Mouse (Mus musculus): ENCODE results near the gene 1700010B08Rik. TPM values are rescaled to one million over a fixed set of nuclear protein-coding genes. Genes with fewer than 3 reads are reported as not detected.

The 1700010B08Rik gene
- total RNA-seq, 2 experiments from 2014 or later, result not detected

- intact Hi-C loops (cut with DNase I), result no loop called here
- no peak for DNase-seq (ENCODE audit: low spot score in 2 of 2)
Observed at GRCm38 (mm10) chr2:173714620-173715218, 4.5 kb upstream of the 1700010B08Rik start.

- intact Hi-C loops (cut with DNase I), result no loop called here
- DNase-seq (ENCODE audit: low spot score in 2 of 2), result no peak
Observed at GRCm38 (mm10) chr2:173716966-173717365, 2.2 kb upstream of the 1700010B08Rik start.

DNA sequence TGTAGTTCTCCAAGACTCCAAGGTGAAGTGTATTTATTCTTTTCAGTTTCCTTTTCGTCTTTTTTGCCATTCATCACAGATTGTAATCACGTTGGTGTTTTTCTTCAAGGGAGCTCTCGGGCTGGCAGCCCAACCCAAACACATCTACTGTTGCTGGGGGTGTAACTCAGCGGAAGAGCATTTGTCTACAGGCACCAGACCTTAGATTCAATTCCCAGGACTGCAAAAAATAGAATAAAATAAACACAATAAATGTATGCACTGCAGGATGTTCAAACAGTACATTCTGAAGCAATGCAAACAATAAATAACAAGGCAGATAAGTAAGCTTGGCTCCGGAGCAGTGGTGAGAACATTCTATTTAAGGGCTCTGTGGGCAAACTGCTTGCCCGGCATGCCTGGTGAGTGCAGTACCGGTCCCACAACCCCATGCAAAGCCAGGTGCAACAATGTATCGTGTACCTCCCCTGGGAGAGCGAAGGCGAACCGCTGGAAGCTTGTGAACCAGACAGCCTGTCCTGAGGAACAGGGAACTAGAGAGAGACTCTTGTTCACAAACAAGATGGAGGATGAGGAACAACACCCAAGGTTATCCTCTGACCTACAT is 3.1 kb downstream of the 1700010B08Rik start:
- no peak for DNase-seq (ENCODE audit: low spot score in 2 of 2)
- intact Hi-C loops (cut with DNase I), result no loop called here

- intact Hi-C loops (cut with DNase I), result no loop called here
- no peak for DNase-seq (ENCODE audit: low spot score in 2 of 2)
Observed at GRCm38 (mm10) chr2:173724382-173724781, 5.2 kb downstream of the 1700010B08Rik start.

- DNase-seq (ENCODE audit: low spot score in 2 of 2), result no peak
- intact Hi-C loops (cut with DNase I), result no loop called here
Observed at GRCm38 (mm10) chr2:173724940-173725807, 6.0 kb downstream of the 1700010B08Rik start.

GRCm38 (mm10) chr2:173725819-173726218 is 6.6 kb downstream of the 1700010B08Rik start:
- intact Hi-C loops (cut with DNase I), result no loop called here
- no peak for DNase-seq (ENCODE audit: low spot score in 2 of 2)

GRCm38 (mm10) chr2:173730444-173730966 is 11.3 kb downstream of the 1700010B08Rik start:
- intact Hi-C loops (cut with DNase I), result no loop called here
- DNase-seq (ENCODE audit: low spot score in 2 of 2), result no peak

- intact Hi-C loops (cut with DNase I), result no loop called here
- no peak for DNase-seq (ENCODE audit: low spot score in 2 of 2)
Observed at GRCm38 (mm10) chr2:173734426-173734825, 15.2 kb downstream of the 1700010B08Rik start.

GRCm38 (mm10) chr2:173737222-173737989 is 18.2 kb downstream of the 1700010B08Rik start, which contains the start of gene Vapb:
TSS of gene Vapb (plus strand) at chr2:173737511.
- DNase-seq (ENCODE audit: low spot score in 2 of 2), result peak; percentile 100
- intact Hi-C loops (cut with DNase I), result loop anchor here (5.0 kb wide), 1 partner anchor 75 kb away; no protein-coding TSS in a partner anchor

DNA sequence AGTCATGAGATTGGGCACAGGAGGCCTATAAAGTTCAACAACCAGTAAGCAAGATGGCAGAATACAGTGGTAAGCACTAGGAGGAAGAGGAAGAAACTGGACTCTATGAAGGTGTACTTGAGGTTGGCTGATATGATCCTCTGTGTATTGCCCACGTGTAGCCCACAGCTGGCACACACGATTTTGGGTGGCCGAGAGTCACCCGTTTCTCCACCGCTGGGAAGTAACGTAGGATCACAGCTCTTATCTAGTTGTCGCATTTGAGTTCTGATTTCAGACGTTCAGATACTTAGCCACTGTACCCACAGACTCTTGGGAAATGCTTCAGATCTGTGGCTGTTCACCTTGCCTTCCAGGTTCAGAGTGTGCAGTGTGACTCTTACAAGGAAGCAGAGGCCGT is 19.0 kb downstream of the 1700010B08Rik start:
- intact Hi-C loops (cut with DNase I), result loop anchor here (5.0 kb wide), 1 partner anchor 76 kb away; no protein-coding TSS in a partner anchor
- DNase-seq (ENCODE audit: low spot score in 2 of 2), result no peak

- intact Hi-C loops (cut with DNase I), result loop anchor here (5.0 kb wide), 1 partner anchor 77 kb away; no protein-coding TSS in a partner anchor
- DNase-seq (ENCODE audit: low spot score in 2 of 2), result no peak
Observed at GRCm38 (mm10) chr2:173739107-173739506, 19.9 kb downstream of the 1700010B08Rik start.

DNA sequence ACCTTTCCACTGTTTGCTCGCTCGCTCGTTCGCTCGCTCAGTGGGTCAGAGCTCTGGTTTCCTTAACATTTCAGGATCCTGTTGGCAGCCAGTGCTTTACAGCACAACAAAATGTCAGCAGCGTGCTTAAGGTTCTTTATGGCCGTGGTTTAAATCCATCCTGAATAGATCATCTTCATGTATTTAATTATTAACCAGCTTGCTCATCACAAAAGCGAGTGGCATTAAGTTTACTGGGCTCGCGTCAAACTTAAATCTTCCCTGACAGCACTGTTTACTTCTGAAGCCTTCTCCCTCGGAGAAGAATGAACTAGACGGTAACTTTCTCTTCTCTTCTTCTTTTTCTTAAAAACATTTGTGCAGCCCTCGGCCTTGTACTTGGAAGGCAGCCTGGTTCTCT is 22.9 kb downstream of the 1700010B08Rik start:
- no peak for DNase-seq (ENCODE audit: low spot score in 2 of 2)
- intact Hi-C loops (cut with DNase I), result no loop called here

DNA sequence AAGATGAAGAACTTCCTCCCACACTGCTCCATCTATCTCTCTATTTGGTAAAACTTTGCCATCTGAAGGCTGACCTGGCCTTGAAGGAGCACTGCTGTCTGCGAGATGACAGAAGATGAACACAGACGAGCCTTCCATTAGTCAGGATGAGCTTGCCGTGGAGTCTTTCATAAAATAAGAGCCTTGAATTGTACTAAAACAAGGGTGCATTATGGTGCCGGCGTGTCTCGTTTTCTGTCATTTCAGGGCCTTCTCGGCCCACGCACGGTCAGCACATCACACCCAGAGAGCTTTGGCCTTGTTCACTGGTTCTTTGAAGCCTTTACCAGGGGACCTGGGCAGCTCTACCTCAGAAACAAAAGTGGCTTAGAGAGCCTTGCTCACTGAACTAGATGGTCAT is 23.5 kb downstream of the 1700010B08Rik start:
- DNase-seq (ENCODE audit: low spot score in 2 of 2), result no peak
- intact Hi-C loops (cut with DNase I), result no loop called here

DNA sequence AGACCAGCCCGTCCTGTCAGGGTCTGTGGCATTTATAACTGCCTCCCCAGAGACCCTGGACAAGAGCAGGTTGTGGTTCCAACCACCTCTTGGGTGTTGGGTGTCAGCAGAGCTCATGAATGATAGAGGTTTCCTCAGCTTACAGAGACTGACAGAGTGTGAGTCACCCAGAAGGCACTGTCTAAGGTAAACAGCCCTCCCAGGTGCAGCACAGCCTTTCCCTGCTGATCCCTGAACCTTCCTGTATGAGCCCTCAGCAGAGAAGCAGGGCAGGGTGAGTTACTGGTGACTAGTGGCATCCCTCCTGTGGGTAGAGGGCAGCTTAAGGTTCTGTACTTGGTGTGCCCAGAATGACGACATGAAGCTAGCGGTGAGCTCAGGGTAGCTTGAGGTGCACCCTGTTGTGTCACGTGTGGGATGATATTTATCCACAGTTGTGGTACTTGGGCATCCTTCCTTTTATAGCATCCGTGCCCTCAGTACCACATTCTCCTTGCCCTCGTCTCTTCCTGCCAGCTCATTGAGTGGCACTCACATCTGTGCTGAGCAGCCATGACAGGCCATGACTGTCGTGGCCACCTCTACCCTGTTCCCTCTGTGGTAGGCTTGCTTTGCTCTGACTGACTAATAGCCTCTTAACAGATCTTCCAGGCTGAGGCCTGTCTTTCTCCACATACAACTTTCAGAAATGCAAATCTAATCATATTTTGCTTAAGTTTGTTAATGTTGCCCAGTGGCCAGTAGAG is 25.0 kb downstream of the 1700010B08Rik start:
- no peak for DNase-seq (ENCODE audit: low spot score in 2 of 2)
- intact Hi-C loops (cut with DNase I), result no loop called here

DNA sequence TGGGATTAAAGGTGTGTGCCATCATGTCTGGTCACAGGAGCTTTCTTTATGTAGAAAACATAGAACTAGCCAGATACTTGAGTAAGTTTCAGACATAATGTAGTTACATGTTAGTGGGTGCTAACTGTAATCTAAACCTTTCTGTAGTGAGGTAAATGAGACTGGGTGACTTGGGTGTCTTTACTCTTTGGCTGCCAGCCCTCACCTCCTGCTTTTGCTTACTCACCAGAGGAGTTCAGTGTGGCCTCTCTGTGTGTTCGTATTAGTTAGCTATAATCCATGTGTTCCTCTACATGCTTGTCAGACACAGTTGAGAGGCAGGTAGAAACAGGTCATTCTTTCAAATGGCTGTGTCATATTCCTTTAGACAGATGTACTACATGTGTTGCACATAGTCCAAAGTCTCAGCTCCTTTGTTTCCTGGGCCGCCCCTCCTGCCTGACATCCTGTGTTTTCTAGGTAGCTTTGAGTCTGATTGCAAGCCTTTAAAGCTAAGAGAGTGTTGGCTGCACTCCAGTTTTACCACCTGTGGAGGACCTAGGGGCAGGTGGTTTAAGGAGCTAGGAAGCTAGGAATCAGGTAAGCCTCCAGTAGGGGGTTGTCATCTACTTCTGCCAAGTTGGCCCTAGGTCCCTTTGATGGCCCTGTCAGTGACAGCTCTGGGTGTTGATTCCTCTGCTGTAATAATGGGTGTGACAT is 29.9 kb downstream of the 1700010B08Rik start:
- DNase-seq (ENCODE audit: low spot score in 2 of 2), result no peak
- intact Hi-C loops (cut with DNase I), result no loop called here

DNA sequence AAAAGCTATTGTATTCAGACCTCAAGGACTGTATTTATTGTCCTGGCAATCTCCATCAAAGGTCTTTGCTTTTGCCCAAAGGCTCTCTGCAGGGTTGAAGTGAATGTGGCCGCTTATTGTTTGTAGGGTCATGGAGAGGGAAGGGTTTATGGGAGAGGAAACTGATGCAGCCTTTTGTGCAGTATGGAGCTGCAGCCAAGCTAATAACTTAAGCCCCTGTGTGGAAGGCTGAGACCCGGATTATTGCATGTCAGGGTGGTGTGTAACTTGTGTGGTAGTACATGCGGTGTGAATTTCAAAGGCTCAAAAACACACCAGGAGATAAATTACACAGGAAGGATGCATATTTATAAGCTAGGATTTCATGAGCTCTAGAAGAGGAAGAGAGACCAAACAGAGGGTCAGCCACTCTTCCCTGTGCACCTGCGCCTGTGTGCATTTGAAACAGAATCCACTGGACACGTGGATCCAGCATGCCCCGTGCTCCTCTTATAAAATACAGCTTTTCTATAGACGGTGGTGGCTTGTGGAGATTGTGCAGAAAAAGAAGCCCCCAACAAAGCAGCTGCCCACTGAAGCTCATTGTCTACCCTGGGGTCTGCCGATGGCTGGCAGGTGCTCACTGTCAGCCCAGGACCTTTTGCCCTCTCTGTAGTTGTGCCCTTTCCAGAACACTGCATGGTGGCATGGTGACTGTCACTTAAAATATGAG is 36.4 kb downstream of the 1700010B08Rik start:
- intact Hi-C loops (cut with DNase I), result no loop called here
- DNase-seq (ENCODE audit: low spot score in 2 of 2), result no peak

DNA sequence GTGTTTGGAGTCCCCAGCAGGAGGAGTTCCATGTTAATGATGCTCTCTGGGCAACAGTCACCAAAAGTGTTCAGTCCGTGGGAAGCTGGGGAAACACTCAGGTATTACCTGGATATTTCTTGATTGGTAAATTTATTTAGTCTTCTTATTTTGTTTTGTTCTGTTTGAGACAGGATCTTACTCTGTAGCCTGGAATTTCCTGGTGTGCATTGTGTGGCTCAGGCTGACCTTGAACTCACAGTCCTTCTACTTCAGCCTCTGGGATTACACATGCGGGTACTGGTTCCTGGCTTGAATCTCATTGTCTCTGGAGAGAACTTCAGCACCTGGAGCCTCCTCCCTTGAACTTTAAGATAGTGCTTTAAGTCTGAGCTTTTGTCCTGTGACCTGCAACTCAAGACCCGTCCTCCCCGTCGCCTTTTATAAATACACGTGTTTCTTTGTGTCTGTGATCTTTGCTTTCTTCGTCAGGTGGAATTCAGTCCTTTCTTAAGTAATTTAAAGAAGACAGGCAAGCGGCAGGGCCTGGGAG is 38.5 kb downstream of the 1700010B08Rik start:
- intact Hi-C loops (cut with DNase I), result no loop called here

More for the DNA sequence above, 38.5 kb downstream of the 1700010B08Rik start:
- DNase-seq (ENCODE audit: low spot score in 2 of 2), result no peak

Data from left cerebral cortex, postnatal 36 days (tissue).